Mouse (Mus musculus) neural tube, embryonic 12.5 days (tissue): ENCODE data around the gene Lce3a. TPM values are rescaled to one million over a fixed set of nuclear protein-coding genes. Genes with fewer than 3 reads are reported as not detected.

Source experiments
- polyA plus RNA-seq: library from polyadenylated mRNA; unstranded; fragments of >200 nt; fragmentation: Nextera tagmentation; extraction: Ambion mirVana; gene quantifications from 2 replicates; pipeline ENCODE4 v1.2.1, GENCODE M21; 2016

The Lce3a gene
- polyA plus RNA-seq, 1 experiment from 2014 or later: not detected

Other genes with a start within 250 kb of the Lce3a start
- not detected in 2 replicates for gene Lce1c, start 247.0 kb downstream of the Lce3a start, polyA plus RNA-seq
- gene Lce1d, start 239.0 kb downstream of the Lce3a start, polyA plus RNA-seq: not detected in 2 replicates
- not detected in 2 replicates for gene Lce1e, start 217.2 kb downstream of the Lce3a start, polyA plus RNA-seq
- gene Lce1f, start 205.9 kb downstream of the Lce3a start, polyA plus RNA-seq: not detected in 2 replicates
- gene Gm38119, start 187.1 kb downstream of the Lce3a start, polyA plus RNA-seq: not detected in 2 replicates
- gene Lce1g, start 173.9 kb downstream of the Lce3a start, polyA plus RNA-seq: not detected in 2 replicates
- gene Lce1h, start 161.2 kb downstream of the Lce3a start, polyA plus RNA-seq: not detected in 2 replicates
- gene Lce1i, start 147.3 kb downstream of the Lce3a start, polyA plus RNA-seq: not detected in 2 replicates
- gene Lce1j, start 135.7 kb downstream of the Lce3a start, polyA plus RNA-seq: not detected in 2 replicates
- gene Lce1k, start 118.3 kb downstream of the Lce3a start, polyA plus RNA-seq: not detected in 2 replicates
- not detected in 2 replicates for gene Kprp, start 99.0 kb downstream of the Lce3a start, polyA plus RNA-seq
- not detected in 2 replicates for gene Lce1l, start 74.9 kb downstream of the Lce3a start, polyA plus RNA-seq
- gene 2310050C09Rik, start 56.0 kb downstream of the Lce3a start, polyA plus RNA-seq: not detected in 2 replicates
- not detected in 2 replicates for gene Lce3b, start 6.7 kb upstream of the Lce3a start, polyA plus RNA-seq
- gene Lce3c, start 18.3 kb upstream of the Lce3a start, polyA plus RNA-seq: not detected in 2 replicates
- not detected in 2 replicates for gene Lce3d, start 31.2 kb upstream of the Lce3a start, polyA plus RNA-seq
- gene Lce3e, start 40.8 kb upstream of the Lce3a start, polyA plus RNA-seq: not detected in 2 replicates
- gene Lce3f, start 66.0 kb upstream of the Lce3a start, polyA plus RNA-seq: not detected in 2 replicates
- 0.32 TPM in 1 of 2 replicates, not detected in the other for gene Crct1, start 89.5 kb upstream of the Lce3a start, polyA plus RNA-seq
- gene Lce1m, start 92.8 kb upstream of the Lce3a start, polyA plus RNA-seq: not detected in 2 replicates
- not detected in 2 replicates for gene Gm4858, start 142.6 kb upstream of the Lce3a start, polyA plus RNA-seq
- not detected in 2 replicates for gene Crnn, start 218.6 kb upstream of the Lce3a start, polyA plus RNA-seq